Mouse (Mus musculus): ENCODE results near the gene Cyp2c40.
"Not testable (repeated sequence)": the region's sequence is repeated elsewhere in the genome, so short reads cannot be mapped to it uniquely, and the experiment has no call there.

Gene Cyp2c40

DNA sequence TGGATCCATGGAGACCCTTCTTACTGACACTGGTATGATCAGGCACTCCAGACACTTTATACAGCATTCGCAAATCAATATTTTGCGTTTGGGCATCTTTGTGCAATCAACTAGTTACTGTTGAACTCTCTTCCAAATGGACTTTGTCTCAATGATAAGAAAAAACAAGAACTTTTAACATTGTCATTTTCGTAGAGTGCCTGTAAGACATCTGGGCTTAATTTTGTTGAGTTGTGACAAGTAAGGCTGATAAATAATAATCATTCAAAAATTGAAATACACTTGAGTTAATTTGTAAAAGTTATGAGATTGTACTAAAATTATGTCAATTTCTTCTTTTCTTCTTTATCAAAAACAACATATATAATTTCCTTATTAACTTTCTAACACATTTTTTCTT lies at the start of gene Cyp2c40:
TSS of gene Cyp2c40 (minus strand) at position 101 of the 400 bp plus-strand sequence.
- in situ Hi-C loops (cut with MboI) = not testable (repeated sequence)

DNA sequence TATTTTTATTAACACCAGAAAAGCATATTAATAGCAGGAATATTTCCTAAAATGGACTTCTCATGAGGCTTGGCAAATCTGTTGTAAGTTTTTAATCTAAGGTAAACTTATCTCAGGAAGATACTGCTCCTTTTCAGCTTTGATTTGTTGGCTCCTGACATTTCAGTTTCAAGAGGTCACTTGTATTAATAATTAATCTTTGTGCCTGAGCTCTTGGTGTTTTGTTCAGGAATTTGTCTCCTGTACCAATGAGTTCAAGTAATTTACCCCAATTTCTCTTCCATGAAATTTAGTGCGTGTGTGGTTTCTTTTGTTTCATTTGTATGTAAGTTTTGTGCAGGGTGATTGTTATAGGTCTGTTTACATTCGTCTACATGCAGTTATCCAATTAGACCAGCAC lies 8.3 kb upstream of the Cyp2c40 start:
- in situ Hi-C loops (cut with MboI) = not testable (repeated sequence)

DNA sequence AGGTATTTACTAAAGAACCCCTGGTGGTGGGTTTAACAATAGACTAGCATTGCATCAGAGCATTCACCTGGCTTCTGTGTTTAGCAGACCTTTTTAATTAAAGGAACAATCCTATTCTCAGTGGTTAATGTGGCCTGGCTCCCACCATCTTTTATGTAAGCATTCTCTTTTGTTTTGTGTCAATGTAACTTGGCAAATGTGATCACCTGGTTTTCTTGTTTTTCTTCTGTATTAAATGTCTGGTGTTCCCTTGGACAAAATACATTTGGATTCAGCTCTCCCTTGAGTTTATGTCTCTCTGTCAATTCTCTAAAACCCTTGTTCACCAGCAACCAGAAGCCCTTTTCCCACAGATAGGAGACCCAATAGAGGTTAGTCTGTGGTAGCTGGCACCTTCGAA lies 3.8 kb upstream of the Cyp2c40 start:
- in situ Hi-C loops (cut with MboI) = not testable (repeated sequence)

DNA sequence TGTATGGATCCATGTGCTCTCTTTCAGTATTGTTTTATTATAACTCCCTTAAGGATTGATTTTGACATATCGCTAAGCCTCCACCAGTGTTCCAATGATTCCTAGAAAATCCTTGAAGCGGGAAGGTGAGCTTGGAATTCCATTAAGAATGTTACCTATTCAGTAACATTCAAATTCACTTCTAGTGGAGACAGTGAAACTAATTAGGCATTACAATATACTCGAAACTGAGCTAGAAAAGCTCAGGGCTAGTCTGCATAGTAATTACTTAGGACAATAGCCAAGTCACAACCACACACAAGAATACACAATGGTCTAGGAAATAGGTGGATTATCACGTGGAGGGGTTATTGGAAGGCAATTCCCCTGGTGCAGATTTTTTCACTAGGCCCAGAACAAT lies 3.4 kb upstream of the Cyp2c40 start:
- in situ Hi-C loops (cut with MboI) = not testable (repeated sequence)

DNA sequence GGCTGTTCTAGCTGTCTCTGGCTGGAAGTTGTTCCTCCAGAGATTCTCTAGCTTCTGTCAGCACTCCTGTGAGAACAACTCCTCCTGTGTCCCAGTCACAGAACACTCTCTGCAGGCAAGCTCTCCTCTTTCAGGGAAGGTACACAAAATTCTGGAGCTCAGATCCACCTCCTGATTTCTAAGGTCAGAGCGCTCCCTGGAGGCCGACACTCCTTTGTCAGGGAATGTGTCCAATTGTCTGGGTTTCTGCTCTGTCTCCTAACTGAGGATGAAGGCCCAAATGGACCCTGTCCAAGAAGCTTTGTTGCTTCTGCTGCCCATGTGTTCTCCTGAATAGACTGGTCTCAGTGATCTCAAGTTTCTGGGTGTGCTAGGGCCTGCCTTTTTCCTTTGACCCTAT lies 27.2 kb downstream of the Cyp2c40 start:
- in situ Hi-C loops (cut with MboI) = not testable (repeated sequence)

DNA sequence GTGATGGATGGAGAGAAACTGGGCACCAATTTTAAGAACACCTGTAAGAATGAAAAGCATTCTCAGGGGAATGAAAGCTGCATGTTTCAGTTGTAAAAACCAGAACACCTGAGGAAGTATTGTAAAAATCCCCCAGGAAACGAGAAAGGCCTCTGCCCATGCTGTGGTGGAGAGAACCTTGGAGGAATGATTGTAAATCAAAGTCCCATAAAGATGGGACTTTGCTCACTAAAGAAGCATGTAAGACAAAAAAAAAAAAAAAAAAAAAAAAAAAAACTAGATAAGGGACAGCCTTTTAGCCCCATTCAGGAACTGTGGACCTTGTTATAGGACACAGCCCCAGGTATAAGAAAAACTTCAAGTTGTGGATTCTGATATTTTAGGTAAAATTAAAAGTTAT lies 67.3 kb downstream of the Cyp2c40 start:
- in situ Hi-C loops (cut with MboI) = no loop called here

DNA sequence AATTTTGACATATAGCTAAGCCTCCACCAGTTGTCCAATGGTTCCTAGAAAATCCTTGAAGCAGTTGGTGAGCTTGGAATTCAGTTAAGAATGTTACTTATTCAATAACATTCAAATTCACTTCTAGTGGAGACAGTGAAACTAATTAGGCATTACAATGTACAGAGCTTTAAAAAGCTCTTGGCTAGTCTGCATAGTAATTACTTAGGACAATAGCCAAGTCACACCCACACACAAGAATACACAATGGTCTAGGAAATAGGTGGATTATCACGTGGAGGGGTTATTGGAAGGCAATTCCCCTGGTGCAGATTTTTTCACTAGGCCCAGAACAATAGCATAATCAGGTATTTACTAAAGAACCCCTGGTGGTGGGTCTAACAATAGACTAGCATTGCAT lies 68.3 kb downstream of the Cyp2c40 start:
- in situ Hi-C loops (cut with MboI) = not testable (repeated sequence)

DNA sequence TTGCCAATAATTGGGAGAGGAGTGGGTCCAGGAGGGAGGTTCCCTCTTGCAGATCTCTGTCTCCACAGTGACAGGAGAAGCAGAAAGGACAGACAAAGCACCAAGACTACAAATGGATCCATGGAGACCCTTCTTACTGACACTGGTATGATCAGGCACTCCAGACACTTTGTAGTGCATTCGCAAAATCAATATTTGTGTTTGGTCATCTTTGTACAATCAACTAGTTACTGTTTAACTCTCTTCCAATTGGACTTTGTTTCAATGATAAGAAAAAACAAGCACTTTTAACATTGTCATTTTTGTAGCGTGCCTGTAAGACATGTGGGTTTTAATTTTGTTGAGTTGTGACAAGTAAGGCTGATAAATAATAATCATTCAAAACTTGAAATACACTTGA lies 71.7 kb downstream of the Cyp2c40 start, which contains the start of gene Cyp2c68:
TSS of gene Cyp2c68 (minus strand) at position 135 of the 400 bp plus-strand sequence.
- in situ Hi-C loops (cut with MboI) = no loop called here
